Mouse (Mus musculus): ENCODE measurements around the gene Mitf.

DNA sequence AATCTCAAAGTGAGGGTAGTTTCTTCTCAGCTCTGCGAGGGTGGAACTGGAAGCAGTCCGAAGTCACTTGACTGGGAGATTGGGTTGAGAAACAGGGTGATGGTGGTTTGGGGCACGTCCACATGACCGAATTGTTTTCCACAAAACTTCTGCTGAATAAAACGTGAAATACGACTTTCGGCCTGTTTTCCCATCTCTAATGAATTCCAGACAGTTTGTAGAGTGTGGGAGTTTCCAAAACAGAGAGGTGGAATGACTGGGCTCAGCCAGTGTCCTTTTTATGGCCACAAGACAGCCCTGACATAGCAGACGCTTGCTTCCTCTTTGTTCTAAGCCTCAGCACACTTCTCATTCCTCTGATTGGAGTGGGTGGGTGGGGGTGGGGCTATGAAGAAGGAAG lies 13.7 kb downstream of the Mitf start:
- TF ChIP-seq CTCF (IDR thresholded peaks at IDR 0.05; ENCODE audit: insufficient read depth, low read length): no peak
- TF ChIP-seq POLR2A (IDR thresholded peaks at IDR 0.05; ENCODE audit: borderline replicate concordance, extremely low read depth, low read depth, low read length): no peak
